Comparison of ENCODE assay signal across 12 mouse cellular contexts in genomic region chr5:149417381-149417780, GRCm38 (mm10). TPM values are rescaled to one million over a fixed set of nuclear protein-coding genes. Genes with fewer than 3 reads are reported as not detected.
A peak's percentile ranks its signal among the peaks of the same experiment; 100 is the strongest.
DNase-seq lines count a peak whose midpoint lies in the region; ATAC-seq and TF ChIP-seq lines count a peak whose summit lies in the region.
"Had no signal": no experiment of that assay in that cellular context is flagged by ENCODE, and none has a peak within 500 bp of the region (broad histone marks: within the 10 kb centered on the region; RNA-seq: fewer than 3 reads in every experiment).

No protein-coding gene starts in this region.

- intact Hi-C loops in heart, adult 2 months (cut with DNase I): no loop called here

- no peaks in the 10 kb centered on the region for H3K9me3 ChIP-seq in forebrain, embryonic 15.5 days
- H3K9me3 ChIP-seq: heart, embryonic 13.5 days; lung, embryonic 15.5 days had no signal

- ATAC-seq in forebrain, embryonic 15.5 days (replicated peaks): no peak

- H3K4me2 ChIP-seq in forebrain, embryonic 15.5 days (replicated peaks): no peak overlapping the region
- H3K4me2 ChIP-seq: heart, embryonic 13.5 days; lung, embryonic 15.5 days had no signal

- H3K36me3 ChIP-seq in heart, adult 2 months (ENCODE audit: control insufficient read depth, insufficient read depth, low read length): no peaks in the 10 kb centered on the region
- no peaks in the 10 kb centered on the region for H3K36me3 ChIP-seq in testis, adult 2 months (ENCODE audit: control insufficient read depth, insufficient read depth, low read length)
- H3K36me3 ChIP-seq in forebrain, embryonic 15.5 days: no peaks in the 10 kb centered on the region
- H3K36me3 ChIP-seq: heart, embryonic 13.5 days; lung, embryonic 15.5 days had no signal

- no peaks in the 10 kb centered on the region for H3K27me3 ChIP-seq in heart, adult 2 months (ENCODE audit: control insufficient read depth, insufficient read depth, low read length)
- no peaks in the 10 kb centered on the region for H3K27me3 ChIP-seq in testis, adult 2 months (ENCODE audit: control insufficient read depth, insufficient read depth, low read length)
- no peaks in the 10 kb centered on the region for H3K27me3 ChIP-seq in forebrain, embryonic 15.5 days
- H3K27me3 ChIP-seq: lung, embryonic 15.5 days had no signal

- TF ChIP-seq EP300 in heart, adult 2 months (IDR thresholded peaks at IDR 0.05; ENCODE audit: insufficient read depth, low read depth, low read length): no peak

- H3K4me1 ChIP-seq in heart, adult 2 months (ENCODE audit: control insufficient read depth, insufficient read depth, low read length): no peaks in the 10 kb centered on the region; the same call in 1 of the 2 replicates
- H3K4me1 ChIP-seq in testis, adult 2 months (ENCODE audit: control insufficient read depth, insufficient read depth, low read length): no peaks in the 10 kb centered on the region
- no peaks in the 10 kb centered on the region for H3K4me1 ChIP-seq in cortical plate, adult 2 months (ENCODE audit: control insufficient read depth, insufficient read depth, low read length)
- H3K4me1 ChIP-seq in forebrain, embryonic 15.5 days: peaks cover 4% of the 10 kb centered on the region
- H3K4me1 ChIP-seq: lung, embryonic 15.5 days had no signal

- no peak for DNase-seq in heart, adult 2 months
- no peak for DNase-seq in heart, postnatal 4 days
- DNase-seq in testis, postnatal 14 days (ENCODE audit: low spot score): no peak
- no peak for DNase-seq in Muller cell, postnatal 12 days (ENCODE audit: inconsistent ontology term)
- no peak for DNase-seq in gastrocnemius, adult 18-20 months (ENCODE audit: low spot score)
- DNase-seq: retina, postnatal 1 day had no signal

- H3K4me3 ChIP-seq in heart, adult 2 months: no peak overlapping the region
- no peak overlapping the region for H3K4me3 ChIP-seq in testis, adult 2 months (ENCODE audit: control insufficient read depth, low read depth, low read length)
- H3K4me3 ChIP-seq in cortical plate, adult 2 months (ENCODE audit: insufficient read depth, low read length): no peak overlapping the region
- no peak overlapping the region for H3K4me3 ChIP-seq in forebrain, embryonic 15.5 days
- H3K4me3 ChIP-seq: heart, embryonic 13.5 days; lung, embryonic 15.5 days had no signal

- no peaks in the 10 kb centered on the region for H3K79me2 ChIP-seq in heart, adult 2 months (replicated peaks; ENCODE audit: control insufficient read depth, insufficient read depth, low read length)

- peak; percentile 65 for TF ChIP-seq CTCF in heart, adult 2 months (IDR thresholded peaks at IDR 0.05)
- peak; percentile 31; the same call in 1 of the 2 replicates for TF ChIP-seq CTCF in testis, adult 2 months (IDR thresholded peaks at IDR 0.05; ENCODE audit: control insufficient read depth, insufficient read depth, insufficient replicate concordance, low read depth, low read length)
- peak; percentile 43 for TF ChIP-seq CTCF in cortical plate, adult 2 months (IDR thresholded peaks at IDR 0.05; ENCODE audit: extremely low read depth, insufficient read depth, low read length)

- no peak overlapping the region for H3K27ac ChIP-seq in heart, adult 2 months
- H3K27ac ChIP-seq in testis, adult 2 months (ENCODE audit: control insufficient read depth, insufficient read depth, low read depth, low read length): no peak overlapping the region
- no peak overlapping the region for H3K27ac ChIP-seq in cortical plate, adult 2 months (ENCODE audit: insufficient read depth, low read length)
- no peak overlapping the region for H3K27ac ChIP-seq in forebrain, embryonic 15.5 days (replicated peaks)
- H3K27ac ChIP-seq: heart, embryonic 13.5 days; lung, embryonic 15.5 days had no signal

- 94% methylated on average over 4 of the region's 4 CpGs for whole genome bisulfite sequencing in heart, adult 2 months
- 94% methylated on average over 4 of the region's 4 CpGs for WGBS in forebrain, embryonic 15.5 days

- TF ChIP-seq POLR2A in heart, adult 2 months (IDR thresholded peaks at IDR 0.05; ENCODE audit: insufficient read depth, low read depth, low read length): no peak
- TF ChIP-seq POLR2A in testis, adult 2 months (IDR thresholded peaks at IDR 0.05; ENCODE audit: control insufficient read depth, low read depth, low read length): no peak
- TF ChIP-seq POLR2A in cortical plate, adult 2 months (IDR thresholded peaks at IDR 0.05; ENCODE audit: extremely low read depth, insufficient read depth, low read length): no peak

- H3K9ac ChIP-seq in heart, adult 2 months (ENCODE audit: low read depth, low read length): no peak overlapping the region
- no peak overlapping the region for H3K9ac ChIP-seq in forebrain, embryonic 15.5 days (replicated peaks)
- H3K9ac ChIP-seq: heart, embryonic 13.5 days; lung, embryonic 15.5 days had no signal

RNA-seq across cellular contexts. Expression of gene Medag, which starts 5.8 kb away (rescaled TPM):
- 10 to 100 TPM; 12.3 to 12.5 TPM for total RNA-seq in heart, adult 2 months (2021)
- 6.7 and 10.9 TPM in 2 replicates for polyA plus RNA-seq in heart, adult 2 months (2012; rRNA removed)
- total RNA-seq in heart, postnatal 4 days (2021): 10 to 100 TPM; 14.8 to 14.9 TPM
- polyA plus RNA-seq in testis, adult 2 months (2012; rRNA removed): 0.37 and 0.41 TPM in 2 replicates
- polyA plus RNA-seq in cortical plate, adult 2 months (2012; rRNA removed): 10.0 and 10.5 TPM in 2 replicates
- 0.95 and 1.7 TPM in 2 replicates for polyA plus RNA-seq in forebrain, embryonic 15.5 days (2015; fragmentation: Nextera tagmentation; extraction: Ambion mirVana)
- 10 to 100 TPM in 1 of 2 experiments, 1 to 10 TPM in 1; 9.5 to 15.6 TPM for total RNA-seq in gastrocnemius, adult 18-20 months (2021)
- total RNA-seq: common myeloid progenitor, adult 5-6 weeks had no signal

RNA-seq across cellular contexts. Expression of gene Tex26, which starts 22.1 kb away (rescaled TPM):
- total RNA-seq in heart, adult 2 months (2021): not detected
- polyA plus RNA-seq in heart, adult 2 months (2012; rRNA removed): not detected in 2 replicates
- total RNA-seq in heart, postnatal 4 days (2021): under 1 TPM in 1 of 2 experiments, not detected in 1; 0.60 TPM
- 30.1 and 35.9 TPM in 2 replicates for polyA plus RNA-seq in testis, adult 2 months (2012; rRNA removed)
- polyA plus RNA-seq in cortical plate, adult 2 months (2012; rRNA removed): 0.29 and 1.3 TPM in 2 replicates
- 1.3 and 2.1 TPM in 2 replicates for polyA plus RNA-seq in forebrain, embryonic 15.5 days (2015; fragmentation: Nextera tagmentation; extraction: Ambion mirVana)
- total RNA-seq in gastrocnemius, adult 18-20 months (2021): not detected
- total RNA-seq: common myeloid progenitor, adult 5-6 weeks had no signal
